Mouse (Mus musculus) ES-E14 (cell line): ENCODE measurements around the gene Crip2.

ENCODE experiments used
- MAFK ChIP-seq: IDR thresholded peaks from 2 replicates; pipeline ENCODE4 v1.6.1; 2014; ENCODE audit warnings: mild to moderate bottlenecking, low read depth, low read length, inconsistent platforms; ENCODE audit not compliant: insufficient read depth
- ZNF384 ChIP-seq: IDR thresholded peaks from 2 replicates; pipeline ENCODE4 v1.6.1; 2012; ENCODE audit warnings: low read depth, low read length, inconsistent platforms

DNA sequence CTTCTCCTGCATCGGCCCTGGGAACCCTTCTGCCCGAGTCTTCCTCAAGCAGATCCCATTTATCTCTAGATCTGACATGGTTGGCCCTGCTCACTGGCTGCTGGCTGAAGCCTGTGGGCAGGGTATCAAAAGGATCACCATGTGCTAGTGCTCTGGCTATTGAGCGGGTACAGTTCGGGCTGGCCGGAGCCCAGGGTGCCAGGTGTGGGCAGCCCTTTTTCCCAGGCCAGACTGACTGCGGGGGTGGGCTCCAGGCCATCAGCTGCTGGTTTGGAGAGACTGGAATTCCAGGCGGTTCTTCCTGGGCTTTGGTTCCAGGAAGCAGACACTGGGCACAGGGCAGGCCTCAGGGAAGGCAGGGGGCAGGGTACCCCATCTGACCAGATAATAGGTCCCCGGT is 7.4 kb downstream of the Crip2 start:
- no peak for TF ChIP-seq MAFK
- TF ChIP-seq ZNF384, result no peak
